Mouse (Mus musculus) ES-E14 (cell line): ENCODE measurements at regions not wholly inside any gene's neighbourhood (a gene's known extent, or its start where the extent isn't known, plus 50 kb on each side); places are given as distances from the start of the nearest gene placed in this dataset.

Experiments used
- DNase-seq: peaks from one replicate; pipeline ENCODE4 v3.0.0-alpha.2; 2013; ENCODE audit warnings: low read depth, low spot score
- H3K27ac ChIP-seq: 2 replicates; pipeline ENCODE4 v1.5.1; 2012; ENCODE audit warnings: low read depth, mild to moderate bottlenecking, low read length, moderate library complexity, mixed read lengths; ENCODE audit not compliant: poor library complexity, insufficient read depth, severe bottlenecking
- H3K36me3 ChIP-seq: 2 replicates; pipeline ENCODE4 v1.6.1; 2012; ENCODE audit warnings: mild to moderate bottlenecking, low read length, moderate library complexity, mixed read lengths; ENCODE audit not compliant: control insufficient read depth, poor library complexity, insufficient read depth, severe bottlenecking
- H3K4me1 ChIP-seq, 2 experiments: fragments of 150-350 bp in 1 of 2; sonication (generic) in 1 of 2; 2 replicates each; pipeline ENCODE4 v1.6.1; 2012; ENCODE audit warnings: low read length in 2 of 2, mild to moderate bottlenecking in 1 of 2, mixed read lengths in 1 of 2; ENCODE audit not compliant: control insufficient read depth in 2 of 2, insufficient read depth in 2 of 2, poor library complexity in 1 of 2
- H3K4me3 ChIP-seq, 2 experiments: fragments of 150-350 bp in 1 of 2; sonication (generic) in 1 of 2; 2 replicates each; pipeline ENCODE4 v1.5.1; 2012; ENCODE audit warnings: low read length in 2 of 2, low read depth in 1 of 2, mild to moderate bottlenecking in 1 of 2, mixed read lengths in 1 of 2; ENCODE audit not compliant: insufficient read depth in 1 of 2, poor library complexity in 1 of 2, severe bottlenecking in 1 of 2
- H3K9ac ChIP-seq: 2 replicates; pipeline ENCODE4 v1.6.1; 2012; ENCODE audit warnings: low read depth, mild to moderate bottlenecking, low read length, mixed read lengths; ENCODE audit not compliant: poor library complexity, insufficient read depth, severe bottlenecking
- H3K9me3 ChIP-seq: fragments of 150-350 bp; sonication (generic); 2 replicates; pipeline ENCODE4 v1.6.1; 2012; ENCODE audit warnings: low read depth, mild to moderate bottlenecking, low read length; ENCODE audit not compliant: control insufficient read depth, insufficient read depth
- CHD2 ChIP-seq: IDR thresholded peaks from 2 replicates; pipeline ENCODE4 v1.6.1; 2014; ENCODE audit warnings: mild to moderate bottlenecking, low read depth, low read length, inconsistent platforms
- HCFC1 ChIP-seq: IDR thresholded peaks from 2 replicates; pipeline ENCODE4 v1.6.1; 2012; ENCODE audit warnings: low read length, inconsistent platforms, borderline replicate concordance; ENCODE audit not compliant: insufficient read depth
- MAFK ChIP-seq: IDR thresholded peaks from 2 replicates; pipeline ENCODE4 v1.6.1; 2014; ENCODE audit warnings: mild to moderate bottlenecking, low read depth, low read length, inconsistent platforms; ENCODE audit not compliant: insufficient read depth
- ZC3H11A ChIP-seq: IDR thresholded peaks from 2 replicates; pipeline ENCODE4 v1.6.1; 2012; ENCODE audit warnings: low read depth, mild to moderate bottlenecking, inconsistent platforms, low read length, borderline replicate concordance
- ZNF384 ChIP-seq: IDR thresholded peaks from 2 replicates; pipeline ENCODE4 v1.6.1; 2012; ENCODE audit warnings: low read depth, low read length, inconsistent platforms
- in situ Hi-C, 2 experiments: fragments of 600-800 bp; cut with MboI; formaldehyde crosslinking; loops; one replicate each; pipeline ENCODE4 v1.15.1; 2025; ENCODE audit warnings: low sequenced_read_pairs in 2 of 2, inconsistent platforms in 1 of 2; ENCODE audit not compliant: unreplicated experiment in 2 of 2

DNA sequence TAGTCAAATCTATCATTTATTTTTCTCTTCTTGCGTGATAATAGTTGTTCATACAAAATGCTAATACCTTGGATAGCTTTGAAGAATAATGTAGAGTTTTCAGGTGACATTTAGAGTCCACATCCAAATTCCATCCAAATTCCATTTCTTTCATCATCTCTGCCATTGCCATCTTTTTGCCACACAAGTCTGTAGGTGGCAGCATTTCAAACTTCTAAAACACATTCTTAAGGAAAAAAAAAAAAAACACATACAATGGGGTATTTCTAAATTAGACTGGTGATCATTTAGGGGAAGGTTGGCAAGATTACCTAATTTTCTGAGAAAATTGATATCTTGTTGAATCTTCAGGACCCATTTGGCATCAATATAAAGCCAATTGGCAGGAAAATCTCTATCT, 56.0 kb upstream of the Ufl1 start:
- Histone ChIP-seq H3K4me1 (no peaks in the 10 kb centered on the region), H3K36me3 (no peaks in the 10 kb centered on the region), H3K4me3 (no peak overlapping the region), H3K27ac (no peak overlapping the region), H3K9me3 (no peaks in the 10 kb centered on the region), H3K9ac (no peak overlapping the region)
- DNase-seq = no peak
- TF ChIP-seq ZC3H11A (no peak), CHD2 (no peak), ZNF384 (0 out of 2 replicates have a peak, but pooled peaks have one; percentile 33), MAFK (no peak), HCFC1 (no peak)
- in situ Hi-C loops = no loop called here
